Mouse (Mus musculus): Measurements from ENCODE around the gene Dnal1. TPM values are rescaled to one million over a fixed set of nuclear protein-coding genes. Genes with fewer than 3 reads are reported as not detected.

Dnal1 gene
- total and polyA plus RNA-seq, 3 experiments = 1.3 to 1.7 TPM; not detected in 1

GRCm38 (mm10) chr12:84067752-84068151 is 46.4 kb upstream of the Dnal1 start:
- no peaks in the 10 kb centered on the region for H3K79me2 ChIP-seq (ENCODE audit: control insufficient read depth, insufficient read depth, low read length, poor library complexity)
- H3K9ac ChIP-seq (ENCODE audit: control insufficient read depth, low read depth, low read length, poor library complexity, severe bottlenecking) = no peak overlapping the region
- TF ChIP-seq MXI1 (IDR thresholded peaks at IDR 0.05; ENCODE audit: low read depth, low read length) (no peak), USF1 (IDR thresholded peaks at IDR 0.05; ENCODE audit: low read depth, low read length) (no peak), ELF1 (IDR thresholded peaks at IDR 0.05; ENCODE audit: low read depth, low read length) (no peak), RAD21 (IDR thresholded peaks at IDR 0.05; ENCODE audit: low read depth, low read length) (no peak), GABPA (IDR thresholded peaks at IDR 0.05; ENCODE audit: low read depth, low read length) (no peak), ZKSCAN1 (IDR thresholded peaks at IDR 0.05; ENCODE audit: low read depth, low read length) (no peak), EP300 (IDR thresholded peaks at IDR 0.05; ENCODE audit: low read depth in 1 of 2, low read length in 2 of 2) (no peak)
- no peaks in the 10 kb centered on the region for H3K9me3 ChIP-seq (replicated peaks; ENCODE audit: insufficient read depth, low read length)
- DNase-seq (ENCODE audit: low read depth, low spot score) = no peak
- H3K27ac ChIP-seq (ENCODE audit: control insufficient read depth, low read depth, low read length) = no peak overlapping the region
- H3K4me3 ChIP-seq (ENCODE audit: control insufficient read depth in 1 of 2, insufficient read depth in 1 of 2, low read depth in 2 of 2, low read length in 2 of 2) = no peak overlapping the region
- no peaks in the 10 kb centered on the region for H3K36me3 ChIP-seq (ENCODE audit: control insufficient read depth in 1 of 2, insufficient read depth in 2 of 2, low read length in 2 of 2)
- H3K27me3 ChIP-seq (ENCODE audit: control insufficient read depth in 1 of 2, insufficient read depth in 2 of 2, low read length in 2 of 2) = peaks cover 0 to 1% of the 10 kb centered on the region in 2 experiments; a peak in 2 of 4 replicates
- no peaks in the 10 kb centered on the region for H3K4me1 ChIP-seq (ENCODE audit: control insufficient read depth in 1 of 2, insufficient read depth in 2 of 2, low read length in 2 of 2)

- no peaks in the 10 kb centered on the region for H3K9me3 ChIP-seq (replicated peaks; ENCODE audit: insufficient read depth, low read length)
- H3K79me2 ChIP-seq (ENCODE audit: control insufficient read depth, insufficient read depth, low read length, poor library complexity) = no peaks in the 10 kb centered on the region
- H3K27me3 ChIP-seq (ENCODE audit: control insufficient read depth in 1 of 2, insufficient read depth in 2 of 2, low read length in 2 of 2) = peaks cover 0 to 1% of the 10 kb centered on the region in 2 experiments; a peak in 2 of 4 replicates
- no peaks in the 10 kb centered on the region for H3K36me3 ChIP-seq (ENCODE audit: control insufficient read depth in 1 of 2, insufficient read depth in 2 of 2, low read length in 2 of 2)
- no peak overlapping the region for H3K9ac ChIP-seq (ENCODE audit: control insufficient read depth, low read depth, low read length, poor library complexity, severe bottlenecking)
- H3K4me1 ChIP-seq (ENCODE audit: control insufficient read depth in 1 of 2, insufficient read depth in 2 of 2, low read length in 2 of 2) = no peaks in the 10 kb centered on the region
- no peak overlapping the region for H3K4me3 ChIP-seq (ENCODE audit: control insufficient read depth in 1 of 2, insufficient read depth in 1 of 2, low read depth in 2 of 2, low read length in 2 of 2)
- no peak for DNase-seq (ENCODE audit: low read depth, low spot score)
- H3K27ac ChIP-seq (ENCODE audit: control insufficient read depth, low read depth, low read length) = no peak overlapping the region
- no peak for TF ChIP-seq MYB (IDR thresholded peaks at IDR 0.05; ENCODE audit: low read depth, low read length)
- TF ChIP-seq KAT2A (conservative IDR thresholded peaks at IDR 0.05; ENCODE audit: low read depth, low read length) = no peak
- TF ChIP-seq CHD2 (IDR thresholded peaks at IDR 0.05; ENCODE audit: low read length) = no peak
- TF ChIP-seq GATA1 (IDR thresholded peaks at IDR 0.05; ENCODE audit: low read depth, low read length) = no peak
- no peak for TF ChIP-seq SIN3A (IDR thresholded peaks at IDR 0.05; ENCODE audit: low read length)
- TF ChIP-seq ZKSCAN1 (IDR thresholded peaks at IDR 0.05; ENCODE audit: low read depth, low read length) = no peak
- TF ChIP-seq MAX (IDR thresholded peaks at IDR 0.05; ENCODE audit: low read length) = no peak
- TF ChIP-seq E2F4 (IDR thresholded peaks at IDR 0.05; ENCODE audit: borderline replicate concordance, low read depth, low read length) = no peak
- no peak for TF ChIP-seq TBP (IDR thresholded peaks at IDR 0.05; ENCODE audit: low read depth, low read length)
- no peak for TF ChIP-seq MEF2A (IDR thresholded peaks at IDR 0.05; ENCODE audit: extremely low read depth, insufficient replicate concordance, low read depth, low read length, poor library complexity, severe bottlenecking)
Observed at GRCm38 (mm10) chr12:84068296-84068695, 45.9 kb upstream of the Dnal1 start.
